Mouse (Mus musculus) kidney, adult 9 months (tissue): ENCODE measurements at regions not wholly inside any gene's neighbourhood (a gene's known extent, or its start where the extent isn't known, plus 50 kb on each side); places are given as distances from the start of the nearest gene placed in this dataset.

Experiments
- DNase-seq: peaks from one replicate; pipeline ENCODE4 v3.0.0; 2022

GRCm38 (mm10) chr3:149261764-149262163, 271.4 kb upstream of the Adgrl2 start:
- DNase-seq = no peak

- DNase-seq = no peak
Measured at GRCm38 (mm10) chr3:149258826-149259225, 268.5 kb upstream of the Adgrl2 start.

GRCm38 (mm10) chr3:149256891-149257290, 266.5 kb upstream of the Adgrl2 start:
- no peak for DNase-seq

- DNase-seq = no peak
Measured at GRCm38 (mm10) chr3:149253080-149253479, 262.7 kb upstream of the Adgrl2 start.

GRCm38 (mm10) chr3:149252144-149252543, 261.8 kb upstream of the Adgrl2 start:
- DNase-seq = no peak

GRCm38 (mm10) chr3:149247626-149247987, 257.3 kb upstream of the Adgrl2 start:
- no peak for DNase-seq

- no peak for DNase-seq
Measured at GRCm38 (mm10) chr3:149246935-149247625, 256.7 kb upstream of the Adgrl2 start.

GRCm38 (mm10) chr3:149239664-149240063, 249.3 kb upstream of the Adgrl2 start:
- DNase-seq = no peak

GRCm38 (mm10) chr3:149238076-149238475, 247.7 kb upstream of the Adgrl2 start:
- DNase-seq = no peak

GRCm38 (mm10) chr3:149235183-149235582, 244.8 kb upstream of the Adgrl2 start:
- no peak for DNase-seq

- DNase-seq = peak; percentile 59
Measured at GRCm38 (mm10) chr3:149233691-149234131, 243.4 kb upstream of the Adgrl2 start.

- no peak for DNase-seq
Measured at GRCm38 (mm10) chr3:149233191-149233641, 242.9 kb upstream of the Adgrl2 start.

GRCm38 (mm10) chr3:149231346-149231745, 241.0 kb upstream of the Adgrl2 start:
- DNase-seq = no peak

- DNase-seq = no peak
Measured at GRCm38 (mm10) chr3:149227556-149227955, 237.2 kb upstream of the Adgrl2 start.

- no peak for DNase-seq
Measured at GRCm38 (mm10) chr3:149226723-149227122, 236.4 kb upstream of the Adgrl2 start.

GRCm38 (mm10) chr3:149225684-149226083, 235.3 kb upstream of the Adgrl2 start:
- no peak for DNase-seq

GRCm38 (mm10) chr3:149224271-149224670, 233.9 kb upstream of the Adgrl2 start:
- peak; percentile 73 for DNase-seq

GRCm38 (mm10) chr3:149223776-149224175, 233.4 kb upstream of the Adgrl2 start:
- DNase-seq = no peak

- no peak for DNase-seq
Measured at GRCm38 (mm10) chr3:149220958-149221357, 230.6 kb upstream of the Adgrl2 start.

GRCm38 (mm10) chr3:149220304-149220951, 230.1 kb upstream of the Adgrl2 start:
- DNase-seq = peak; percentile 64

GRCm38 (mm10) chr3:149219381-149220303, 229.3 kb upstream of the Adgrl2 start:
- DNase-seq = peak; percentile 50

GRCm38 (mm10) chr3:149217916-149218803, 227.8 kb upstream of the Adgrl2 start:
- DNase-seq = no peak
